Comparison of ENCODE assay signal across 15 mouse cellular contexts in genomic region chr7:115564359-115565059, GRCm38 (mm10).
A peak's percentile ranks its signal among the peaks of the same experiment; 100 is the strongest.
DNase-seq lines count a peak whose midpoint lies in the region; ATAC-seq lines count a peak whose summit lies in the region.
"Had no signal": no experiment of that assay in that cellular context is flagged by ENCODE, and none has a peak within 500 bp of the region (broad histone marks: within the 10 kb centered on the region; RNA-seq: fewer than 3 reads in every experiment).

No protein-coding gene starts in this region.

- H3K36me3 ChIP-seq in heart, embryonic 10.5 days, result no peaks in the 10 kb centered on the region
- H3K36me3 ChIP-seq in midbrain, embryonic 10.5 days, result no peaks in the 10 kb centered on the region
- H3K36me3 ChIP-seq in midbrain, embryonic 13.5 days, result no peaks in the 10 kb centered on the region
- no peaks in the 10 kb centered on the region for H3K36me3 ChIP-seq in hindbrain, embryonic 12.5 days
- H3K36me3 ChIP-seq: forebrain, embryonic 12.5 days had no signal

- 54% methylated on average over 6 of the region's 6 CpGs for WGBS in heart, embryonic 10.5 days
- 11% methylated on average over 6 of the region's 6 CpGs for WGBS in midbrain, embryonic 10.5 days
- 7% methylated on average over 6 of the region's 6 CpGs for WGBS in midbrain, embryonic 13.5 days
- 12% methylated on average over 6 of the region's 6 CpGs for WGBS in hindbrain, embryonic 12.5 days

- no peaks in the 10 kb centered on the region for H3K9me3 ChIP-seq in heart, embryonic 10.5 days
- H3K9me3 ChIP-seq in midbrain, embryonic 10.5 days (replicated peaks), result no peaks in the 10 kb centered on the region
- H3K9me3 ChIP-seq in midbrain, embryonic 13.5 days, result no peaks in the 10 kb centered on the region
- no peaks in the 10 kb centered on the region for H3K9me3 ChIP-seq in hindbrain, embryonic 12.5 days (replicated peaks)
- H3K9me3 ChIP-seq: forebrain, embryonic 12.5 days had no signal

- no peak for ATAC-seq in midbrain, embryonic 13.5 days
- no peak for ATAC-seq in hindbrain, embryonic 12.5 days (ENCODE audit: low FRiP score)
- ATAC-seq: CD4-positive, CD25-positive, alpha-beta regulatory T cell, adult 4 months had no signal

- peaks cover 16% of the 10 kb centered on the region for H3K4me1 ChIP-seq in heart, embryonic 10.5 days
- H3K4me1 ChIP-seq in midbrain, embryonic 10.5 days, result peaks cover 48% of the 10 kb centered on the region
- peaks cover 42% of the 10 kb centered on the region for H3K4me1 ChIP-seq in midbrain, embryonic 13.5 days (replicated peaks)
- peaks cover 43% of the 10 kb centered on the region for H3K4me1 ChIP-seq in hindbrain, embryonic 12.5 days

- no peak overlapping the region for H3K9ac ChIP-seq in midbrain, embryonic 13.5 days (replicated peaks)
- no peak overlapping the region for H3K9ac ChIP-seq in hindbrain, embryonic 12.5 days
- H3K9ac ChIP-seq: forebrain, embryonic 12.5 days had no signal

- no peak overlapping the region for H3K4me2 ChIP-seq in midbrain, embryonic 13.5 days (replicated peaks)
- H3K4me2 ChIP-seq in hindbrain, embryonic 12.5 days (replicated peaks), result no peak overlapping the region
- H3K4me2 ChIP-seq: forebrain, embryonic 12.5 days had no signal

- no peak overlapping the region for H3K4me3 ChIP-seq in heart, embryonic 10.5 days
- no peak overlapping the region for H3K4me3 ChIP-seq in midbrain, embryonic 10.5 days
- no peak overlapping the region for H3K4me3 ChIP-seq in midbrain, embryonic 13.5 days (replicated peaks)
- H3K4me3 ChIP-seq in hindbrain, embryonic 12.5 days, result no peak overlapping the region
- H3K4me3 ChIP-seq: forebrain, embryonic 12.5 days; myocyte had no signal

- DNase-seq in heart, embryonic 10.5 days (ENCODE audit: low spot score), result no peak
- no peak for DNase-seq in heart, postnatal 10 days
- DNase-seq in midbrain, embryonic 10.5 days (ENCODE audit: low spot score), result no peak
- DNase-seq in mesoderm, embryonic 11.5 days (ENCODE audit: low read depth, low spot score), result peak; percentile 56
- DNase-seq in thymus, postnatal 4 days, result no peak
- no peak for DNase-seq in layer of hippocampus, postnatal 25 days (ENCODE audit: extremely low spot score in 1 of 2, low spot score in 1 of 2)
- DNase-seq: adrenal gland, postnatal 10 days; kidney, adult 11 months; retina, postnatal 1 day; thymus, postnatal 25 days had no signal

- H3K27ac ChIP-seq in heart, embryonic 10.5 days, result peak overlapping the region; percentile 36
- H3K27ac ChIP-seq in midbrain, embryonic 10.5 days (replicated peaks), result peak overlapping the region; percentile 43; the same call in 1 of the 2 replicates
- H3K27ac ChIP-seq in midbrain, embryonic 13.5 days, result no peak overlapping the region
- H3K27ac ChIP-seq in hindbrain, embryonic 12.5 days, result peak overlapping the region; percentile 3
- H3K27ac ChIP-seq: forebrain, embryonic 12.5 days had no signal

- no peaks in the 10 kb centered on the region for H3K27me3 ChIP-seq in heart, embryonic 10.5 days (ENCODE audit: insufficient read depth, poor library complexity, severe bottlenecking)
- H3K27me3 ChIP-seq in midbrain, embryonic 10.5 days (ENCODE audit: low read depth, poor library complexity, severe bottlenecking), result peaks cover 29% of the 10 kb centered on the region
- no peaks in the 10 kb centered on the region for H3K27me3 ChIP-seq in midbrain, embryonic 13.5 days
- no peaks in the 10 kb centered on the region for H3K27me3 ChIP-seq in hindbrain, embryonic 12.5 days

- intact Hi-C loops in heart, postnatal 10 days (cut with DNase I), result no loop called here
